Mouse (Mus musculus) layer of hippocampus, adult 2 months (tissue): ENCODE measurements around the gene Fam196a. TPM values are rescaled to one million over a fixed set of nuclear protein-coding genes. Genes with fewer than 3 reads are reported as not detected.

ENCODE experiments used
- DNase-seq, 2 experiments: peaks; one replicate each; pipeline ENCODE4 v3.0.0; 2022; ENCODE audit warnings: low spot score in 2 of 2
- H3K27ac ChIP-seq: fragments of 200-600 bp; 2 replicates; pipeline ENCODE4 v1.8.1; 2022
- H3K4me3 ChIP-seq: fragments of 200-600 bp; 2 replicates; pipeline ENCODE4 v1.8.1; 2022; ENCODE audit warnings: mild to moderate bottlenecking
- CTCF ChIP-seq: fragments of 200-600 bp; conservative IDR thresholded peaks from 2 replicates; pipeline ENCODE4 v1.8.1; 2022; ENCODE audit warnings: antibody characterized with exemption, mild to moderate bottlenecking, moderate library complexity
- total RNA-seq, 2 experiments: library from RNA; stranded (reverse); gene quantifications; 2 replicates each; pipeline ENCODE4 v1.2.3; 2021

Gene Fam196a
- total RNA-seq, 2 experiments from 2014 or later, result 10.2 to 10.7 TPM

GRCm38 (mm10) chr7:134892449-134892871 lies 45.8 kb downstream of the Fam196a start:
- no peak overlapping the region for H3K27ac ChIP-seq
- H3K4me3 ChIP-seq, result no peak overlapping the region
- DNase-seq, result no peak
- no peak for TF ChIP-seq CTCF

GRCm38 (mm10) chr7:134883516-134883915 lies 54.7 kb downstream of the Fam196a start:
- no peak for TF ChIP-seq CTCF
- no peak overlapping the region for H3K27ac ChIP-seq

GRCm38 (mm10) chr7:134880431-134880830 lies 57.8 kb downstream of the Fam196a start:
- no peak overlapping the region for H3K4me3 ChIP-seq
- no peak overlapping the region for H3K27ac ChIP-seq
- no peak for DNase-seq
- TF ChIP-seq CTCF, result no peak

More at GRCm38 (mm10) chr7:134883516-134883915, 54.7 kb downstream of the Fam196a start:
- H3K4me3 ChIP-seq, result no peak overlapping the region
- DNase-seq, result no peak

- no peak overlapping the region for H3K27ac ChIP-seq
- no peak for DNase-seq
- no peak overlapping the region for H3K4me3 ChIP-seq
- TF ChIP-seq CTCF, result no peak
These were observed 59.2 kb downstream of the Fam196a start for GRCm38 (mm10) chr7:134878985-134879384.

- no peak for TF ChIP-seq CTCF
- no peak overlapping the region for H3K4me3 ChIP-seq
- no peak overlapping the region for H3K27ac ChIP-seq
- no peak for DNase-seq
These were observed 65.2 kb downstream of the Fam196a start for GRCm38 (mm10) chr7:134872981-134873380.

- Histone ChIP-seq H3K27ac (no peak overlapping the region), H3K4me3 (no peak overlapping the region)
- no peak for TF ChIP-seq CTCF
- DNase-seq, result no peak
These were observed 65.7 kb downstream of the Fam196a start for GRCm38 (mm10) chr7:134872511-134872910.

- Histone ChIP-seq H3K4me3 (no peak overlapping the region), H3K27ac (no peak overlapping the region)
- peak in 1 of 2 experiments; percentile 7 for DNase-seq
- TF ChIP-seq CTCF, result no peak
These were observed 74.1 kb downstream of the Fam196a start for GRCm38 (mm10) chr7:134864175-134864574.

- TF ChIP-seq CTCF, result no peak
- Histone ChIP-seq H3K27ac (no peak overlapping the region), H3K4me3 (no peak overlapping the region)
- peak; percentile 12 to 21 for DNase-seq
These were observed 76.2 kb downstream of the Fam196a start for GRCm38 (mm10) chr7:134862000-134862399.

GRCm38 (mm10) chr7:134842751-134843150 lies 95.5 kb downstream of the Fam196a start:
- no peak for DNase-seq
- no peak for TF ChIP-seq CTCF
- Histone ChIP-seq H3K27ac (no peak overlapping the region), H3K4me3 (no peak overlapping the region)

GRCm38 (mm10) chr7:134840066-134840465 lies 98.2 kb downstream of the Fam196a start:
- no peak for DNase-seq
- no peak for TF ChIP-seq CTCF
- H3K27ac ChIP-seq, result no peak overlapping the region
- H3K4me3 ChIP-seq, result no peak overlapping the region
